Mouse (Mus musculus) MEL (cell line): ENCODE data around the gene Ppm1m.

ENCODE experiments used
- ELF1 ChIP-seq: IDR thresholded peaks from 2 replicates; pipeline ENCODE4 v1.6.1; 2014; ENCODE audit warnings: low read depth, mild to moderate bottlenecking, inconsistent platforms, low read length, improper control_type of control experiment, moderate library complexity
- EP300 ChIP-seq, 2 experiments: IDR thresholded peaks; 2 replicates each; pipeline ENCODE4 v1.6.1; 2011; ENCODE audit warnings: improper control_type of control experiment in 2 of 2, low read length in 2 of 2, low read depth in 1 of 2, mild to moderate bottlenecking in 1 of 2
- POLR2A ChIP-seq, 2 experiments: IDR thresholded peaks; 2 replicates each; pipeline ENCODE4 v1.6.1; 2011 to 2012; ENCODE audit warnings: low read length in 2 of 2, mild to moderate bottlenecking in 2 of 2, control low read depth in 1 of 2, improper control_type of control experiment in 1 of 2, low read depth in 1 of 2, moderate library complexity in 1 of 2; ENCODE audit not compliant: control insufficient read depth in 1 of 2, insufficient read depth in 1 of 2, poor library complexity in 1 of 2
- ZNF384 ChIP-seq: IDR thresholded peaks from 2 replicates; pipeline ENCODE4 v1.6.1; 2012; ENCODE audit warnings: low read depth, mild to moderate bottlenecking, inconsistent platforms, low read length, improper control_type of control experiment

- TF ChIP-seq ELF1 (no peak), POLR2A (IDR thresholded peaks at IDR 0.05; ENCODE audit: control insufficient read depth in 1 of 2, insufficient read depth in 1 of 2, low read depth in 1 of 2, low read length in 2 of 2, poor library complexity in 1 of 2) (no peak), EP300 (IDR thresholded peaks at IDR 0.05; ENCODE audit: low read depth in 1 of 2, low read length in 2 of 2) (no peak), ZNF384 (no peak)
Measured at GRCm38 (mm10) chr9:106235194-106235830, 35.8 kb upstream of the Ppm1m start.
